Mouse (Mus musculus): ENCODE data around the gene P4ha1. TPM values are rescaled to one million over a fixed set of nuclear protein-coding genes. Genes with fewer than 3 reads are reported as not detected.

Gene P4ha1
- total RNA-seq (2014; rRNA removed) (26.7 and 29.3 TPM in 2 replicates), polyA plus RNA-seq (2015; fragmentation: Nextera tagmentation; extraction: Ambion mirVana) (12.4 and 13.4 TPM in 2 replicates)

- peak; percentile 99 for ATAC-seq
- peak; percentile 100 for DNase-seq
- H3K27me3 ChIP-seq (ENCODE audit: insufficient read depth, low read length) = no peaks in the 10 kb centered on the region
- H3K4me1 ChIP-seq (ENCODE audit: insufficient read depth) = 0 out of 2 replicates have a peak, but pooled peaks cover 4% of the 10 kb centered on the region
- H3K27ac ChIP-seq (ENCODE audit: low read depth, low read length) = peak within 1 kb of the TSS; percentile 88
- H3K9me3 ChIP-seq (ENCODE audit: low read length) = no peaks in the 10 kb centered on the region
- WGBS = 2% methylated on average over 34 of the region's 39 CpGs
- H3K36me3 ChIP-seq (ENCODE audit: insufficient read depth) = no peaks in the 10 kb centered on the region
- peak within 1 kb of the TSS; percentile 95 for H3K4me3 ChIP-seq (ENCODE audit: low read depth, low read length)
- peak; percentile 93 for TF ChIP-seq CTCF (IDR thresholded peaks at IDR 0.05; ENCODE audit: low read depth)
- peak within 1 kb of the TSS; percentile 78 for H3K9ac ChIP-seq
- H3K4me2 ChIP-seq (ENCODE audit: low read depth) = peak within 1 kb of the TSS; percentile 78
These were observed at the start of gene P4ha1 for GRCm38 (mm10) chr10:59323100-59323487. Gene P4ha1, plus strand, starts transcription at chr10:59323296.

GRCm38 (mm10) chr10:59275745-59276144 is 47.4 kb upstream of the P4ha1 start:
- Histone ChIP-seq H3K9ac (no peak overlapping the region), H3K27ac (ENCODE audit: low read depth, low read length) (no peak overlapping the region), H3K9me3 (ENCODE audit: low read length) (no peaks in the 10 kb centered on the region), H3K4me1 (ENCODE audit: insufficient read depth) (no peaks in the 10 kb centered on the region), H3K36me3 (ENCODE audit: insufficient read depth) (no peaks in the 10 kb centered on the region), H3K4me3 (ENCODE audit: low read depth, low read length) (no peak overlapping the region), H3K27me3 (ENCODE audit: insufficient read depth, low read length) (no peaks in the 10 kb centered on the region), H3K4me2 (ENCODE audit: low read depth) (no peak overlapping the region)
- DNase-seq = no peak
- no peak for TF ChIP-seq CTCF (IDR thresholded peaks at IDR 0.05; ENCODE audit: low read depth)
- 81% methylated on average over 5 of the region's 5 CpGs for whole genome bisulfite sequencing
- ATAC-seq = no peak

GRCm38 (mm10) chr10:59277116-59277515 is 46.0 kb upstream of the P4ha1 start:
- no peak for ATAC-seq
- Histone ChIP-seq H3K4me3 (ENCODE audit: low read depth, low read length) (no peak overlapping the region), H3K9me3 (ENCODE audit: low read length) (no peaks in the 10 kb centered on the region), H3K4me2 (ENCODE audit: low read depth) (no peak overlapping the region), H3K36me3 (ENCODE audit: insufficient read depth) (no peaks in the 10 kb centered on the region), H3K4me1 (ENCODE audit: insufficient read depth) (no peaks in the 10 kb centered on the region), H3K9ac (no peak overlapping the region), H3K27ac (ENCODE audit: low read depth, low read length) (no peak overlapping the region), H3K27me3 (ENCODE audit: insufficient read depth, low read length) (no peaks in the 10 kb centered on the region)
- no peak for DNase-seq
- 72% methylated on average over 10 of the region's 10 CpGs for WGBS
- no peak for TF ChIP-seq CTCF (IDR thresholded peaks at IDR 0.05; ENCODE audit: low read depth)

- no peak overlapping the region for H3K9ac ChIP-seq
- 54% methylated on average over 5 of the region's 5 CpGs for WGBS
- no peak overlapping the region for H3K27ac ChIP-seq (ENCODE audit: low read depth, low read length)
- no peak overlapping the region for H3K4me2 ChIP-seq (ENCODE audit: low read depth)
- no peaks in the 10 kb centered on the region for H3K9me3 ChIP-seq (ENCODE audit: low read length)
- H3K4me1 ChIP-seq (ENCODE audit: insufficient read depth) = no peaks in the 10 kb centered on the region
- DNase-seq (no peak), ATAC-seq (no peak)
- no peak overlapping the region for H3K4me3 ChIP-seq (ENCODE audit: low read depth, low read length)
- no peaks in the 10 kb centered on the region for H3K27me3 ChIP-seq (ENCODE audit: insufficient read depth, low read length)
- no peaks in the 10 kb centered on the region for H3K36me3 ChIP-seq (ENCODE audit: insufficient read depth)
- no peak for TF ChIP-seq CTCF (IDR thresholded peaks at IDR 0.05; ENCODE audit: low read depth)
These were observed 45.2 kb upstream of the P4ha1 start for GRCm38 (mm10) chr10:59277729-59278475.

DNA sequence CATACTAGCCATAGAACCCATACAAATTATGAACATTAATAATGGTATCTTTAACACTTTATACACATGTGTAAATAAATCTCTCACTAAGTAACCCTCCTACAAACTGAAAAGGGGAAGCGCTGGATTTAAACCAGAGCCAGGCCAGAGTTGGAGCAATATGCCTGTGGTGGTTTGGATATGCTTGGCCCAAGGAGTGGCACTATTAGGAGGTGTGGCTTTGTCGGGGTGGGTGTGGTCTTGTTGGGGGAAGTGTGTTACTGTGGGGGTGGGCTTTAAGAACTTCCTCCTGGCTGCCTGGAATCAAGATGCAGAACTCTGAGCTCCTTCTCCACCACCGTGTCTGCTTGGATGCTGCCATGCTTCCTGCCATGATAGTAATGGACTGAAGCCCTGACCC is 39.9 kb upstream of the P4ha1 start:
- no peak overlapping the region for H3K4me3 ChIP-seq (ENCODE audit: low read depth, low read length)
- no peak overlapping the region for H3K27ac ChIP-seq (ENCODE audit: low read depth, low read length)
- no peaks in the 10 kb centered on the region for H3K36me3 ChIP-seq (ENCODE audit: insufficient read depth)
- H3K9me3 ChIP-seq (ENCODE audit: low read length) = no peaks in the 10 kb centered on the region
- DNase-seq (no peak), ATAC-seq (no peak)
- H3K4me1 ChIP-seq (ENCODE audit: insufficient read depth) = no peaks in the 10 kb centered on the region
- H3K27me3 ChIP-seq (ENCODE audit: insufficient read depth, low read length) = no peaks in the 10 kb centered on the region
- no peak overlapping the region for H3K9ac ChIP-seq
- 92% methylated on average over 3 of the region's 3 CpGs for WGBS
- H3K4me2 ChIP-seq (ENCODE audit: low read depth) = no peak overlapping the region
- no peak for TF ChIP-seq CTCF (IDR thresholded peaks at IDR 0.05; ENCODE audit: low read depth)

- Histone ChIP-seq H3K9ac (no peak overlapping the region), H3K27me3 (ENCODE audit: insufficient read depth, low read length) (no peaks in the 10 kb centered on the region), H3K9me3 (ENCODE audit: low read length) (no peaks in the 10 kb centered on the region), H3K4me1 (ENCODE audit: insufficient read depth) (no peaks in the 10 kb centered on the region), H3K27ac (ENCODE audit: low read depth, low read length) (no peak overlapping the region), H3K4me3 (ENCODE audit: low read depth, low read length) (no peak overlapping the region), H3K4me2 (ENCODE audit: low read depth) (no peak overlapping the region), H3K36me3 (ENCODE audit: insufficient read depth) (no peaks in the 10 kb centered on the region)
- ATAC-seq (peak; percentile 84), DNase-seq (peak; percentile 42)
- TF ChIP-seq CTCF (IDR thresholded peaks at IDR 0.05; ENCODE audit: low read depth) = no peak
- 76% methylated on average over 1 of the region's 1 CpGs for WGBS
These were observed 39.3 kb upstream of the P4ha1 start for GRCm38 (mm10) chr10:59283749-59284148.

GRCm38 (mm10) chr10:59285530-59285929 is 37.6 kb upstream of the P4ha1 start:
- Histone ChIP-seq H3K27me3 (ENCODE audit: insufficient read depth, low read length) (no peaks in the 10 kb centered on the region), H3K36me3 (ENCODE audit: insufficient read depth) (no peaks in the 10 kb centered on the region), H3K4me2 (ENCODE audit: low read depth) (no peak overlapping the region), H3K9ac (no peak overlapping the region), H3K9me3 (ENCODE audit: low read length) (no peaks in the 10 kb centered on the region), H3K27ac (ENCODE audit: low read depth, low read length) (no peak overlapping the region), H3K4me3 (ENCODE audit: low read depth, low read length) (no peak overlapping the region), H3K4me1 (ENCODE audit: insufficient read depth) (no peaks in the 10 kb centered on the region)
- no peak for TF ChIP-seq CTCF (IDR thresholded peaks at IDR 0.05; ENCODE audit: low read depth)
- 50% methylated on average over 5 of the region's 5 CpGs for WGBS
- DNase-seq (peak; percentile 65), ATAC-seq (peak; percentile 57)
